Mouse (Mus musculus): Measurements from ENCODE around the gene Vps54. TPM values are rescaled to one million over a fixed set of nuclear protein-coding genes. Genes with fewer than 3 reads are reported as not detected.

Gene Vps54
- polyA plus RNA-seq, 1 experiment from 2014 or later: 10.4 TPM

DNA sequence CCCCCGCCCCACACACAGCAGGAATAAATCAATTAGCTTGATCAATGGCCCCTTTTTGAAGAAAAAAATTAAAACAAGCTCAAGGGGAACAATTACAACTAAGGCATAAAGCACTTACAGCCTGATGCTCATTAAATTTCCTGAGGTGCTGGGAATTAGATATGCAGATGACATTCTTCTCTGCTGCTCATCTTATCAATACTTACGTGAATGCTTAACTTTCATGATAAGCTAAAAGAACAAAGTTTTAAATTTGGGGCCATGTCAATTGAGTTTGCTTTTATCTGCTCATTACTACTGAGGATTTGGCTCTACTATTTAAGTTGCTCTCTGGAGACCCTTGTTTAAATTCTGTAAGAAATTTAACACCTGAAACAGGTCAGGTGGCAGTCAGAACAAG lies 109.8 kb downstream of the Vps54 start:
- H3K27ac ChIP-seq (replicated peaks): no peak overlapping the region
- no peak overlapping the region for H3K4me2 ChIP-seq
- no peaks in the 10 kb centered on the region; the same call in 1 of the 2 replicates for H3K4me1 ChIP-seq
- no peaks in the 10 kb centered on the region for H3K9me3 ChIP-seq (replicated peaks)
- no peak overlapping the region for H3K4me3 ChIP-seq (replicated peaks)
- no peaks in the 10 kb centered on the region for H3K27me3 ChIP-seq (replicated peaks)
- ATAC-seq (ENCODE audit: low FRiP score): no peak
- no peak overlapping the region for H3K9ac ChIP-seq (replicated peaks)
- 73% methylated on average over 2 of the region's 2 CpGs for WGBS
- peaks cover 13% of the 10 kb centered on the region for H3K36me3 ChIP-seq

DNA sequence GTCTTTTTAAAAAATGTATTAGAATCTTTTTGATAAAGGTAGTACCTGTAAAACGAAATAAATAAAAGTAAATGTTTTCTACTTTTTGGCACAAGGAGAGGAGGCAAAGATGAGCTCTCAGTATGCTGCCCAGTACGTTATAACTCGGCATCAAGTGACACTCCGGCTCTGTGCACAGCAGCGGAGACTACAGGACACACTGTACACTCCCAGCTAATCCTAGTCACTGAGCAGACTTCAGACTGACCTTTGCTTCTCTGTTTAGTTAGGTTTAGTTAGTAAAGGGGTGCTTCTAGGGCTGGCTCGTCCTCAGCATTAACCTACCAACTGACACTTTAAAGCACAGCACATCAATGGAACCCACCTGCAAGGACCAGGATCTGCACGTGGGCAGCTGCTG lies 112.2 kb downstream of the Vps54 start:
- peaks cover 11% of the 10 kb centered on the region for H3K36me3 ChIP-seq
- H3K9ac ChIP-seq (replicated peaks): no peak overlapping the region
- no peak overlapping the region for H3K4me3 ChIP-seq (replicated peaks)
- ATAC-seq (ENCODE audit: low FRiP score): no peak
- H3K4me1 ChIP-seq: no peaks in the 10 kb centered on the region; the same call in 1 of the 2 replicates
- no peak overlapping the region for H3K27ac ChIP-seq (replicated peaks)
- WGBS: 92% methylated on average over 7 of the region's 7 CpGs
- no peaks in the 10 kb centered on the region for H3K9me3 ChIP-seq (replicated peaks)
- no peaks in the 10 kb centered on the region for H3K27me3 ChIP-seq (replicated peaks)
- no peak overlapping the region for H3K4me2 ChIP-seq

DNA sequence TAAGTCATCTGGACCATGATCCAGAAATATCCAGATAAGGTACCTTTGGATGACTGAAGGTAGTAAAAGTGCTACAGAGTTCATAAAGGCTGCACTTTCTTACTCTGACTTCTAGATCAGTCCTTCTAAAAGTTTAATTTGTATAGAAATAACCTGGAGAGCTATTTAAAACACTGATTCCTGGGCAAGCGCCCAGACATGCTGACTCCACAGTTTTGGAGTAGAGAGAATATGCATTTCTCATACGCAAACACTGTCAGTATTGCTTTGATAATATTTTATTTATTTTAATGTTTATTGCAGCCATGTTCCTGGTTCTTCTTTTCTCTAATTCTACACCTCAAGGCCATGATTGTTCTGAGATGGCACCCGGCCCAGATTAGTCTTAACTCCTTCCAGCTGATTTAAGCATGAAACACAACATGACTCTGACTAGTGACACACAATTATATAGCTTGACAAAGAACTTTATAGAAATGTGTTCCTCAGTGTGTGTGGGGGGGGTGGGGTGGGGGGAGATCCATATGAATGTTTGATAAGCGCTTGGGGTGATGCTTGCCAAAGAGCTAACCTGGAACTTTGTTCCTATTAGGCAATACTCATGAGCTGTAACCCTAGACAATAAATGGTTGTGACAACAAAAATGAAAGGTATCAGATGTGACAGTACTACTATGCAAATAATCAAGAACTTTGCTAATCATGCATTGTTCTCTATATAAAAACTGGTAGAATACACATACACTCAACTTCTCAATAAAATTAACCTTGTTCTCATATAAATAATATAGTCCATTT lies 124.3 kb downstream of the Vps54 start:
- WGBS: 89% methylated on average over 4 of the region's 4 CpGs
- ATAC-seq (ENCODE audit: low FRiP score): no peak

DNA sequence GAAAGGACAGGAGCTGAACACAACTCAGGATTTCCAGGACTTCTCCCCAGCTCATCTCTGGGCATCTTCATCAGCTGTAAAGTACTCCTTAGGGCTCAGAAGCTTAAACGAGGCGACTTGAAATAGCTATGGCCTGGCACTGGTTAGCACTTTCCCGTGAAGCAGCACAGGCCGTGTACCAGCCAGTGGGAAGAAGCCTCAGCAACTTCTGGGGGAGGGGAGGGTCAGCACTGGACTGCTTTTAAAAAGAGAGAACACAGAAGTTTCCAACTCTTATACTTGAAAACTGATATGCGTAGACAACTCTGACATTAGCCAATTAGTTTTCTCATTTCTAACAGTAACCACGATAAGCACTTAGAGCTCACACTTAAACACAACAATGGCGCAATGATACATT lies 129.4 kb downstream of the Vps54 start:
- H3K9me3 ChIP-seq (replicated peaks): no peaks in the 10 kb centered on the region
- H3K4me2 ChIP-seq: peak overlapping the region; percentile 78
- H3K4me1 ChIP-seq: peaks cover 26% of the 10 kb centered on the region
- no peak overlapping the region for H3K9ac ChIP-seq (replicated peaks)
- H3K4me3 ChIP-seq (replicated peaks): peak overlapping the region; percentile 64; the same call in 1 of the 2 replicates
- H3K27me3 ChIP-seq (replicated peaks): no peaks in the 10 kb centered on the region
- no peak for ATAC-seq (ENCODE audit: low FRiP score)
- no peak overlapping the region for H3K27ac ChIP-seq (replicated peaks)
- 48% methylated on average over 7 of the region's 7 CpGs for WGBS
- no peaks in the 10 kb centered on the region for H3K36me3 ChIP-seq

More for the DNA sequence above, 124.3 kb downstream of the Vps54 start:
- Histone ChIP-seq H3K4me2 (no peak overlapping the region), H3K27ac (replicated peaks) (no peak overlapping the region), H3K4me1 (peaks cover 4% of the 10 kb centered on the region; the same call in 1 of the 2 replicates), H3K4me3 (replicated peaks) (no peak overlapping the region), H3K9ac (replicated peaks) (no peak overlapping the region), H3K9me3 (replicated peaks) (no peaks in the 10 kb centered on the region), H3K36me3 (no peaks in the 10 kb centered on the region), H3K27me3 (replicated peaks) (no peaks in the 10 kb centered on the region)

GRCm38 (mm10) chr11:21369248-21370016 lies 130.4 kb downstream of the Vps54 start:
- Histone ChIP-seq H3K4me3 (replicated peaks) (peak overlapping the region; percentile 64), H3K27ac (replicated peaks) (no peak overlapping the region), H3K9ac (replicated peaks) (peak overlapping the region; percentile 70), H3K4me2 (peak overlapping the region; percentile 78), H3K36me3 (no peaks in the 10 kb centered on the region), H3K4me1 (peaks cover 26% of the 10 kb centered on the region), H3K9me3 (replicated peaks) (no peaks in the 10 kb centered on the region), H3K27me3 (replicated peaks) (no peaks in the 10 kb centered on the region)
- no peak for ATAC-seq (ENCODE audit: low FRiP score)
- 20% methylated on average over 9 of the region's 9 CpGs for WGBS

DNA sequence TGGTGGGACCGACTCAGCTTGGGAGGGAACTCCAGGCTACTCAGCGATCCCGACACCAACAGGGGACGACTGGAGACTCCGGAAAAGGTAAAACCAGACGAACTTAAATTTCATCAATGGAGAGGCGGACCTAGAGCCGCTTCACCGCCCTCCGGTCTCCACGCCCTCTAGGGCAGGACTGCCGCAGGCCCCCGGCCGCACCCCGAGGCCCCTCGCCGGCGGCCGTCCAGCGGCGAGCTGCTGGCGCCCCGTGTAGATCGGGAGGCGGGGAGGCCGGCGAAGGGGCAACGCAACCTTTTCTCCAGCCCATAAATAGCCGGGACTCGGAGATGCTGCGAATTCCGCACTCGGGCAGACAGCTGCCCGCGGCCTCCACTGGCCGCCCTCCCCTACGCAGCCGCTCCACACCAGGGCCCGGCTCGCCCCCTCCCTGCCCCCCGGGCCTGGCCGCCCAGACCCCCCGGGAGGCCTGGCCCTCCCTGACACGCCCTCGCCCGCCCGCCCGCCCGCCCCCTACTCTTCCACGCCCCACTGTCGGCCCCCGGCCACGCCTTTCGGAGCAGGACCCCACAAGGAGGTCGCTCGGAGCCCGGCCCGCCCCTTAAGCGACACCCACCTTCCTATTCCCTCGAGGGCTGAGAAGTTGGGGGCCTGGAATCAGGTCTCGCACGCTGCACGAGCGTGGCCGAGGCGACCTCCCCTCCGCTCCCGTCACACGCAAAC lies 131.5 kb downstream of the Vps54 start:
- peak overlapping the region; percentile 78 for H3K4me2 ChIP-seq
- ATAC-seq (ENCODE audit: low FRiP score): peak; percentile 89
- no peaks in the 10 kb centered on the region for H3K9me3 ChIP-seq (replicated peaks)
- peak overlapping the region; percentile 64 for H3K4me3 ChIP-seq (replicated peaks)
- H3K36me3 ChIP-seq: no peaks in the 10 kb centered on the region
- H3K4me1 ChIP-seq: peaks cover 26% of the 10 kb centered on the region
- WGBS: under 1% methylated on average over 65 of the region's 69 CpGs
- H3K27ac ChIP-seq (replicated peaks): peak overlapping the region; percentile 88
- H3K9ac ChIP-seq (replicated peaks): peak overlapping the region; percentile 70
- no peaks in the 10 kb centered on the region for H3K27me3 ChIP-seq (replicated peaks)

MicroRNAs encoded within 50 kb of the gene (microRNA counts, 519-probe panel; counts per million panel counts)
- 1,658 counts per million, percentile 23 among the panel's probes with 10 or more counts for microRNA mmu-miR-1933-3p
- microRNA mmu-miR-1933-5p: 1,277 counts per million, percentile 9 among the panel's probes with 10 or more counts

Small RNA genes lying within 50 kb of the gene (microRNA-seq; reads per million reads assigned to microRNA genes)
- gene Mir1933: not detected

Other genes starting within 250 kb of the Vps54 start
- 55.6 and 58.0 TPM in 2 replicates for gene Peli1, start 148.0 kb upstream of the Vps54 start, polyA plus RNA-seq (2015; fragmentation: Nextera tagmentation; extraction: Ambion mirVana)
- gene Ugp2, start 131.9 kb downstream of the Vps54 start, polyA plus RNA-seq (2015; fragmentation: Nextera tagmentation; extraction: Ambion mirVana): 73.4 and 76.6 TPM in 2 replicates